Mouse (Mus musculus) heart, adult 9 months (tissue): ENCODE data around the gene Ccdc85b.
"Not testable (repeated sequence)": the region's sequence is repeated elsewhere in the genome, so short reads cannot be mapped to it uniquely, and the experiment has no call there.

Experiments used
- DNase-seq, 2 experiments: peaks; one replicate each; pipeline ENCODE4 v3.0.0; 2022; ENCODE audit warnings: low spot score in 2 of 2

Ccdc85b gene

DNA sequence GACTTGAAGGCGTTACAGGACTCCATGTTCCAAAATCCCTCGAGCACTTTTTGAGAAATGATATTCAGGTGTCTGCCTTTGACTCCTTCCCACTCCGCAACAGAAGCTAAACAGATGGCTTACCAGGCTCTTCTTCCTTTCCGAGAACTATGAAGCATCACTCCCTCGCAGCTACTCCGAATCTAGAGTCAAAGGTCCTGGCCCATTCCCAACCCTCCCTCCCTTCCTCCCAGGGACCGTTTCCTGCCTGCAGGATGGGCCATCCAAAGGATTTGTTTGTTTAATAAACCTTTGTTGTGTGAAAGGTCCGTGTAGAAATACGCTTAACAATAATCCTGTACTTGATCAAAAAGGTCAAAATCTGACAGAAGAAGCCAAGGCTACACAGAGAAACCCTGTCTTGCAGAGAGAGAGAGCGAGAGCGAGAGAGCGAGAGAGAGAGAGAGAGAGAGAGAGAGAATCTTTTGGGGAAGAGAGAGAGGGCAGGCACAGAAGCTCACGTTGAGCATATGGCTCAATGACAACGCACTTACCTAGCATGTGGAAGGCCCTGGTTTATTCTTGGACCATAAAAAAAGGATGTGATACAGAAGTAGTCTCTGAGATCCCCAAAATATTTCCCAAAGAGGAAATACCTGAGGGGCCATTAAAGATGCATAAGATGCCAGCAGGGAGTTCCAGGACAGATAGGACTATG, at the start of gene Ccdc85b:
TSS of gene Ccdc85b (minus strand) at position 149 of the 697 bp plus-strand sequence.
- DNase-seq, result no peak

GRCm38 (mm10) chr19:5503687-5504086, 46.0 kb upstream of the Ccdc85b start, which contains the start of gene 1700020D05Rik:
Gene 1700020D05Rik, minus strand, starts transcription at chr19:5503787.
- no peak for DNase-seq

- no peak for DNase-seq
These were observed 42.7 kb upstream of the Ccdc85b start for GRCm38 (mm10) chr19:5500330-5500875.

DNA sequence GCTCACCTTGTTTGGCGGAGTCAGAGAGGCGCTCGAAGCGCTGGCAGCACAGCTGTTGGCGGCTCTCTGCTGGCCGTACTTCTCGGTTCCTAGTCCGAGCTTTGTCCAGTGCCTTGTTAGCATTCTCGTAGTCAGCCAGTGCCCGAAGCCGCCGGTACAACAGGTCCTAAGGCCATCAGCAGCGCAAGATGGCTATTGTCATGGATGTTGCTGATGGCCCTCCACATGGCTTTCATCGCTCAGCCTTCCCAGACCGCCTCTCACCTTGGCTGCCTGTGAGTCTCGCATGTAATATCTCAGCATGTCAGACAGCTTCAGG, 38.3 kb upstream of the Ccdc85b start:
- DNase-seq, result no peak

DNA sequence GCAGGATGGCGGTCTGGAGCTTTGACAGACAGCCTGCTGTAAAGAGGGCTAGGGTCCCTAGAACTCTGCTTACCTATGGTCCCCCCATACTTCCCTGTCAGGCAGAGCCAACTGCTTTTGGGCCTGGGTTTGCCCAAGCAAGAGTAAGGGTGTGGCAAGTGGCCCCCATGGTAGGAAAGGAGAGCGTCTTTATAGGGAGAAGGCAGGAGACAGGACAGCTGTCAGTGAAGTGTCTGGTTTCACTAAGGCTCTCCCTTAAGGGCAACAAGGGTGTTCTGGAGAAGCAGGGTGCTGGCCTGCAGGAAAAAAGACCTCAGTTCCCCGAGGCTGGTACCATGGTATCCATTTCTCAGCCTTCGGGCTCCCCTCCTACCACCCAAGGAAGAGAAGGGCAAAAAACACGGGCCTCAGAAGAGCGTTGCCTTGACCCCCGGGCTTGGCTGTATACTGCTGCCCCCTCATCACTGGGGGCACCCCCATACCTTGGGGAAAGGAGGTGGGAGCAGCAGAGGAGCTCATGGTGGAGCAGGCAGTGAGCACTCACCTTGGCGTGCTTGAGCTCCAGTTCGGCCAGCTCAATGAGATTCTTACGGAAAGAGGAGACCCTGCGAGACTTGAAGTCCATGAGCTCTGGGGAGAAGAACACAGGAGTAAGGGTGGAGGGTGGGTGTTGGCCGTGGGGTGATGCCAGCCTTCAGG, 37.8 kb upstream of the Ccdc85b start:
- no peak for DNase-seq

- no peak for DNase-seq
These were observed 36.6 kb upstream of the Ccdc85b start for GRCm38 (mm10) chr19:5494314-5494713.

- DNase-seq, result not testable (repeated sequence)
These were observed 35.6 kb upstream of the Ccdc85b start for GRCm38 (mm10) chr19:5493301-5493721.

- DNase-seq, result no peak
These were observed 34.9 kb upstream of the Ccdc85b start for GRCm38 (mm10) chr19:5492641-5493040.

GRCm38 (mm10) chr19:5490898-5491708, 33.4 kb upstream of the Ccdc85b start:
- peak; percentile 92 to 93 for DNase-seq

- DNase-seq, result peak; percentile 96 to 97
These were observed 32.7 kb upstream of the Ccdc85b start, which contains the start of gene Cfl1 for GRCm38 (mm10) chr19:5490313-5490897. Gene Cfl1, plus strand, starts transcription at chr19:5490455.

- not testable (repeated sequence) for DNase-seq
These were observed 32.0 kb upstream of the Ccdc85b start for GRCm38 (mm10) chr19:5489721-5490120.

DNA sequence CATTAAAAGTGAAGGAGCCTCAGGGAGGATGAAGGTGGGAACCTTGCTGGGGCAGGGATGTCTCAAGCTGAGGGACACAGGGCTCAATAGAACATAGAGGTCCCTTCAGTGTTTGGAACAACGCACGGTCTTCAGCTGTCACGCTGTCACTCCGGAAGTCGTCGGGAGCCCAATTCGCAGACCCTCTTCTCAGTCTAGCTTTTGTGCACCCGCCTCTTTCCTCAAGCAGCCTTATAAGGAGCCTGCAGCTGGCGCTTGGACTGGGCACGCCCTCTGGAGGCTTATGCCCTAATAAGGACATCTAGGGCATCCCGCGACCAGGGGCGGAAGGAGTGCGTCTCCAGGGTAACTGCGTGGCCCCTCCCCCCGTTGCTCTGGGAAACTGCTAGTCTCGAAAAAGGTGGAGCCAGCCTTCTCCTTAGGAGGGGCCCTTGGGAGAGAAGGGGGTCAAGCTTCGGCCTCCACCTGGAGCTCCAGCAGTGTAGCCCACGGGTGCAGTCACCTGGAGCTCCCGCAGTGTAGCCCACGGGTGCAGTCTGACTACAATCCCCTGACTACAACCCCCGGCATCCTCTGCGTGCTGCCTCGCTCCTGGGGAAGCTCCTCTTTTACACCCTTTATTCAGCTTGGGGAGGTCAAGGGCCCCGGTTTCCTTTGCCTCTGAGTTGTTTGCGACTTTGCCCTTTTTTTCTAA, 31.3 kb upstream of the Ccdc85b start:
- peak; percentile 98 for DNase-seq

- peak; percentile 97 to 98 for DNase-seq
These were observed 30.3 kb upstream of the Ccdc85b start, which contains the start of gene Mus81 for GRCm38 (mm10) chr19:5487768-5488550. Gene Mus81, minus strand, starts transcription at chr19:5488402.

- no peak for DNase-seq
These were observed 29.1 kb upstream of the Ccdc85b start for GRCm38 (mm10) chr19:5486771-5487170.

GRCm38 (mm10) chr19:5486286-5486685, 28.6 kb upstream of the Ccdc85b start:
- no peak for DNase-seq

- DNase-seq, result no peak
These were observed 28.1 kb upstream of the Ccdc85b start for GRCm38 (mm10) chr19:5485821-5486220.

DNA sequence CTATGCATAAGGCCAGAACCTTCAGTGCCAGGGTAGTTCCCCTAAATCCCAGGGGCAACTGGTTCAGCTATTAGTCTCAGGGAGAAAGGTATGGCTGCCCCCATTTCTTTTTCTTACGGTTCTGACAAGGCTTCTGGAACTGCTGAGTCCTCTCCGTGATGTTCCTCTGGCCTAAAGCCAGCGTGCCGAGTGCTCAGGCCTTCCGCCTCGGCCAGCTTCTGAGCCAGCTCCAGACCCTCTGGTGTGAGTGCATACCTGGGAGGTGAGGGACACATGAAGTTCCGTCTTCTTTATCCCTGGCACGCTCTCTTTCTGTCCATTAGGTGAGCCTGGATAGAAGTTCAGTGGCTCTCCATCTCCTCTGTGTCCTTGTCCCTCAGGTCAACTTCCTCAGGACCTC, 27.7 kb upstream of the Ccdc85b start:
- no peak for DNase-seq

- DNase-seq, result no peak
These were observed 26.8 kb upstream of the Ccdc85b start for GRCm38 (mm10) chr19:5484496-5484895.

GRCm38 (mm10) chr19:5483386-5484359, 26.0 kb upstream of the Ccdc85b start:
- no peak for DNase-seq
